Mouse (Mus musculus) heart, embryonic 16.5 days (tissue): ENCODE results near the gene Trim14. TPM values are rescaled to one million over a fixed set of nuclear protein-coding genes. Genes with fewer than 3 reads are reported as not detected.
"Not testable (repeated sequence)": the region's sequence is repeated elsewhere in the genome, so short reads cannot be mapped to it uniquely, and the experiment has no call there.

Source experiments
- ATAC-seq: fragments of 200-750 bp; cut with Nextera tagmentation; replicated peaks from 2 replicates; pipeline ENCODE4 v1.8.0; 2017; ENCODE audit warnings: moderate number of reproducible peaks; ENCODE audit not compliant: insufficient read depth, low FRiP score; ENCODE audit errors: extremely low read depth
- H3K27ac ChIP-seq: fragments of 300-500 bp; sonication (generic); 2 replicates; pipeline ENCODE4 v1.5.1; 2014; ENCODE audit warnings: mild to moderate bottlenecking, low read length, control low read depth, moderate library complexity
- H3K27me3 ChIP-seq: fragments of 300-500 bp; sonication (generic); 2 replicates; pipeline ENCODE4 v1.6.1; 2014; ENCODE audit warnings: low read length, mixed read lengths; ENCODE audit not compliant: control insufficient read depth, insufficient read depth
- H3K36me3 ChIP-seq: fragments of 300-500 bp; sonication (generic); 2 replicates; pipeline ENCODE4 v1.6.1; 2014; ENCODE audit not compliant: control insufficient read depth, insufficient read depth
- H3K4me1 ChIP-seq: fragments of 300-500 bp; sonication (generic); 2 replicates; pipeline ENCODE4 v1.6.1; 2014; ENCODE audit warnings: low read length, mixed read lengths; ENCODE audit not compliant: control insufficient read depth, insufficient read depth
- H3K4me2 ChIP-seq: fragments of 300-500 bp; sonication (generic); 2 replicates; pipeline ENCODE4 v1.6.1; 2014; ENCODE audit warnings: low read depth, mild to moderate bottlenecking, control low read depth, low read length
- H3K4me3 ChIP-seq: fragments of 300-500 bp; sonication (generic); 2 replicates; pipeline ENCODE4 v1.5.1; 2014; ENCODE audit warnings: mild to moderate bottlenecking, control low read depth, low read length
- H3K9ac ChIP-seq: fragments of 300-500 bp; sonication (generic); 2 replicates; pipeline ENCODE4 v1.6.1; 2014; ENCODE audit warnings: low read length, control low read depth
- H3K9me3 ChIP-seq: fragments of 300-500 bp; sonication (generic); replicated peaks from 2 replicates; pipeline ENCODE4 v1.6.1; 2016; ENCODE audit warnings: low read length; ENCODE audit not compliant: control insufficient read depth
- WGBS: fragments of 180-500 bp; shearing (Covaris S2); extraction: QIAGEN DNeasy Blood & Tissue Kit; methylation state at CpG from one replicate; pipeline ENCODE4 v1.1.7; 2014; 5-methylcytosine and 5-hydroxymethylcytosine counted together
- polyA plus RNA-seq: library from polyadenylated mRNA; unstranded; fragments of >200 nt; fragmentation: Nextera tagmentation; extraction: Ambion mirVana; gene quantifications from 2 replicates; pipeline ENCODE4 v1.2.1, GENCODE M21; 2015

The Trim14 gene
- 1.9 and 4.7 TPM in 2 replicates for polyA plus RNA-seq

GRCm38 (mm10) chr4:46535840-46536361, at the start of gene Trim14:
Gene Trim14, minus strand, starts transcription at chr4:46536141.
- Histone ChIP-seq H3K27me3 (peaks cover 63% of the 10 kb centered on the region), H3K4me3 (peak within 1 kb of the TSS; percentile 72), H3K4me2 (peak within 1 kb of the TSS; percentile 73), H3K27ac (0 out of 2 replicates have a peak within 1 kb of the TSS, but pooled peaks have one; percentile 2), H3K9ac (peak within 1 kb of the TSS; percentile 69), H3K4me1 (peaks cover 8% of the 10 kb centered on the region; the same call in 1 of the 2 replicates), H3K9me3 (no peaks in the 10 kb centered on the region), H3K36me3 (no peaks in the 10 kb centered on the region)
- peak; percentile 68 for ATAC-seq
- under 1% methylated on average over 46 of the region's 46 CpGs for WGBS

- Histone ChIP-seq H3K4me1 (peaks cover 10% of the 10 kb centered on the region), H3K27me3 (no peaks in the 10 kb centered on the region), H3K36me3 (no peaks in the 10 kb centered on the region), H3K4me3 (no peak overlapping the region), H3K4me2 (no peak overlapping the region), H3K9ac (no peak overlapping the region), H3K27ac (peak overlapping the region; percentile 31; the same call in 1 of the 2 replicates), H3K9me3 (no peaks in the 10 kb centered on the region)
- no peak for ATAC-seq
- WGBS = 77% methylated on average over 13 of the region's 13 CpGs
Observed at GRCm38 (mm10) chr4:46585041-46585810, 49.3 kb upstream of the Trim14 start.

- not testable (repeated sequence) for H3K4me3 ChIP-seq, H3K36me3 ChIP-seq, H3K27me3 ChIP-seq, H3K9me3 ChIP-seq, H3K4me2 ChIP-seq, H3K9ac ChIP-seq, ATAC-seq, H3K27ac ChIP-seq
- peaks cover 10% of the 10 kb centered on the region for H3K4me1 ChIP-seq
- WGBS = 63% methylated on average over 3 of the region's 3 CpGs
Observed at GRCm38 (mm10) chr4:46584536-46584935, 48.6 kb upstream of the Trim14 start.

- H3K9ac ChIP-seq, H3K9me3 ChIP-seq, H3K4me2 ChIP-seq, H3K27me3 ChIP-seq, H3K4me3 ChIP-seq, H3K36me3 ChIP-seq, ATAC-seq, H3K27ac ChIP-seq: not testable (repeated sequence)
- 91% methylated on average over 2 of the region's 6 CpGs for WGBS
- peaks cover 10% of the 10 kb centered on the region for H3K4me1 ChIP-seq
Observed at GRCm38 (mm10) chr4:46584084-46584483, 48.1 kb upstream of the Trim14 start.

- not testable (repeated sequence) for H3K4me3 ChIP-seq, ATAC-seq, H3K9ac ChIP-seq, H3K4me1 ChIP-seq, H3K4me2 ChIP-seq, H3K36me3 ChIP-seq, H3K27me3 ChIP-seq, H3K27ac ChIP-seq, H3K9me3 ChIP-seq
- WGBS = 82% methylated on average over 9 of the region's 9 CpGs
Observed at GRCm38 (mm10) chr4:46582024-46582423, 46.1 kb upstream of the Trim14 start.

GRCm38 (mm10) chr4:46581577-46581976, 45.6 kb upstream of the Trim14 start:
- not testable (repeated sequence) for H3K9ac ChIP-seq, ATAC-seq, H3K36me3 ChIP-seq, H3K4me3 ChIP-seq, H3K9me3 ChIP-seq, H3K4me2 ChIP-seq, H3K4me1 ChIP-seq, H3K27ac ChIP-seq, H3K27me3 ChIP-seq
- 94% methylated on average over 22 of the region's 22 CpGs for WGBS

GRCm38 (mm10) chr4:46580799-46581243, 44.9 kb upstream of the Trim14 start:
- H3K9ac ChIP-seq, H3K27ac ChIP-seq, H3K36me3 ChIP-seq, H3K4me1 ChIP-seq, ATAC-seq, H3K27me3 ChIP-seq, H3K4me2 ChIP-seq, H3K4me3 ChIP-seq, H3K9me3 ChIP-seq: not testable (repeated sequence)
- 85% methylated on average over 15 of the region's 15 CpGs for WGBS

GRCm38 (mm10) chr4:46578796-46579346, 42.9 kb upstream of the Trim14 start:
- WGBS = 92% methylated on average over 8 of the region's 8 CpGs
- H3K4me2 ChIP-seq, H3K27ac ChIP-seq, H3K4me1 ChIP-seq, H3K4me3 ChIP-seq, H3K9me3 ChIP-seq, H3K27me3 ChIP-seq, H3K36me3 ChIP-seq, H3K9ac ChIP-seq, ATAC-seq: not testable (repeated sequence)

- Histone ChIP-seq H3K9me3 (no peaks in the 10 kb centered on the region), H3K4me1 (no peaks in the 10 kb centered on the region), H3K27ac (no peak overlapping the region), H3K36me3 (no peaks in the 10 kb centered on the region), H3K9ac (no peak overlapping the region), H3K4me3 (no peak overlapping the region), H3K27me3 (no peaks in the 10 kb centered on the region), H3K4me2 (no peak overlapping the region)
- 48% methylated on average over 1 of the region's 1 CpGs for WGBS
- no peak for ATAC-seq
Observed at GRCm38 (mm10) chr4:46578228-46578627, 42.3 kb upstream of the Trim14 start.
